Mouse (Mus musculus) gastrocnemius, postnatal 36 days (tissue): Measurements from ENCODE around the gene Qrich1. TPM values are rescaled to one million over a fixed set of nuclear protein-coding genes. Genes with fewer than 3 reads are reported as not detected.
A peak's percentile ranks its signal among the peaks of the same experiment; 100 is the strongest.

Source experiments
- DNase-seq, 2 experiments: peaks; one replicate each; pipeline ENCODE4 v3.0.0; 2022
- intact Hi-C: fragments of 180-260 bp; cut with DNase I; formaldehyde crosslinking; loops from one replicate; pipeline ENCODE4 v1.15.1; 2025
- long read RNA-seq, 2 experiments: library from polyadenylated mRNA; stranded (forward); transcript quantifications; one replicate each; pipeline ENCODE4 v2.0.0; 2021
- total RNA-seq, 2 experiments: library from RNA; stranded (reverse); gene quantifications; 2 replicates each; pipeline ENCODE4 v1.2.3; 2021

Gene Qrich1
- 10 to 100 TPM; 49.3 to 51.9 TPM for total RNA-seq
- long read RNA-seq, experiment 1, partial matches to known transcripts, result 3 of 13 reads
- long read RNA-seq, experiment 1, other reads (novel, unspliced or antisense), result 9 of 13 reads
- long read RNA-seq, experiment 2, partial matches to known transcripts, result 4 of 21 reads
- long read RNA-seq, experiment 2, other reads (novel, unspliced or antisense), result 17 of 21 reads

DNA sequence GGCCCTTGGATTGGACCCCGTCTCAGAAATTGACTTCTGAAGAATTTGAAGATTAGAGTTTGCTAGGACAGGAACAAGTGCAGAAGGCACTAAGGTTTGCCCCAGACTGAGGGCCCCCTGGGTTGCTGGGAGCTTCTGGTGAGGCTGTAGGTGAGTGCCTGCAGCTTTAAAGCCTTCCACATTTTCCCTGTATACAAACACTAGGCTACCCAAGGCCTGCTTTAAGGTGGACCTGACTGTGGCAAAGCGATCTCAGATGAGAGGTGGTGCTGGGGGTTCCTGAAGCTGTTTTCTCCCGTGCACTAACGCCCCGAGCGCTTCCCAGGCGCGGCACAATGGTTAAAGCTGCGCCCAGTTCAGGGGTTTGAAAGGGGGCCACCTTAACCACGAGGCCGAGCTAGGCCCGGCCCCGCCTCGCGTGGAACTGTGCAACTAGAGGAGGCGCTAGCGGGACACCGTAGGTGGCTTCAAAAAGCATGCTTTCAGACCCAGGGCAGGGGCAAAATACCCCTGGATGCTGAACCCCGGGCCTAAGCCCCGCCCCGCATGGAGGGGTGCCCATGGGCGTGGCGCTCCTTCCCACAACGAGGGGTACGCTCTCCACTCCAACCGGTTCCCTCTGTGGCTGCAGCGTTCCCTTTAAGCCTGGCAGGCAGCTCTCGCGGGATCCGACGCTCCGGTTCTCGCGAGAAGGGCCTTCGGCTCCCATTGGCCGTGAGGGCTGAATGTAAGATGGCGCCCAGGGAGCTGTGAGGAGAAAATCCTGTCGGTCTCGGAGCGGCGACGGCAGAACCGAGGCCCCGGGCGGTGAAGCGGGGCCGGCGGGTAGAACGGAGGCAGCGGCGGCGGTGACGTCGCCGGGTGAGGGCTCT is at the start of gene Qrich1:
Gene Qrich1, plus strand, starts transcription at position 427 of the 872 bp plus-strand sequence.
- intact Hi-C loops, result loop anchor here (5.0 kb wide), 1 partner anchor 51 kb away; the partner anchor contains the start of genes Dalrd3 and Ndufaf3
- peak; percentile 93 to 95 for DNase-seq

- no peak for DNase-seq
- intact Hi-C loops, result no loop called here
Observed at GRCm38 (mm10) chr9:108469430-108469829, 47.2 kb upstream of the Qrich1 start.

DNA sequence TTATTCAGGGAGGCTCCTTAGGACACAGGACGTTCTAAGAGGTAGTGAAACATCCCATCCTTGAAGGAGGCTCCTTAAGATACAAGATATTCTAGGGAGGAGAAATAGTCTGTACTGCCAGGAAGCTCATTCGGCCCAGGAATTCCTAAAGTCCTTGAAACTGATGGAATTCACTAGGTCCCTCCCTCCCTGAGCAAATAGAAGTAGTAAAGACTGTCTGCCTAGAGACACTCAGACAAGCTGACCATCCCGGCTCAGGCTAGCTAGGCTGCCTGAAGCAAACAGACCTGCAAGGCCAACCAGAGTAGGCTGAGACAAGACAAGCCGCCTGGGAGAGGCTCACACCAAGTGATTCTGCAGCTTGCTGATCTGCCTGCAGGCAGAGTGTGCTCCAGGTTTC is 46.8 kb upstream of the Qrich1 start:
- no peak for DNase-seq
- intact Hi-C loops, result no loop called here

DNA sequence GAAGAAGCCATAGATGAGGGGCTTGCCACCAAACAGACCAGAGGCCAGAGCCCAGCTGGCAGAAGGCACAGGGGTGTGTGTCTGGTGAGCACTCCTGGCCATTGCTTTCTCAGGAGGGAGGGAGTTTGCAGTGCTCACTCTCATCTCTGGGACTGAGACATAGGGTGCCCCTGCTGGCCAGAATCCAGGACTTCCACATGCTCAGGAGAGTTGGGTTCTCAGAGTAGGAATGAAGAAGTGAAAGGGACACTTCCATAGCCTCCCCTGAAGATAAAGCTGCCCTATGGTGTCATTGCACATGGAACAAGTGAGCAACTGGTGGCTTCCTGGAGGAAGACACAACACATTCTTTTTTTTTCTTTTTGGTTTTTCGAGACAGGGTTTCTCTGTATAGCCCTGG is 42.1 kb upstream of the Qrich1 start:
- DNase-seq, result no peak
- intact Hi-C loops, result no loop called here

DNA sequence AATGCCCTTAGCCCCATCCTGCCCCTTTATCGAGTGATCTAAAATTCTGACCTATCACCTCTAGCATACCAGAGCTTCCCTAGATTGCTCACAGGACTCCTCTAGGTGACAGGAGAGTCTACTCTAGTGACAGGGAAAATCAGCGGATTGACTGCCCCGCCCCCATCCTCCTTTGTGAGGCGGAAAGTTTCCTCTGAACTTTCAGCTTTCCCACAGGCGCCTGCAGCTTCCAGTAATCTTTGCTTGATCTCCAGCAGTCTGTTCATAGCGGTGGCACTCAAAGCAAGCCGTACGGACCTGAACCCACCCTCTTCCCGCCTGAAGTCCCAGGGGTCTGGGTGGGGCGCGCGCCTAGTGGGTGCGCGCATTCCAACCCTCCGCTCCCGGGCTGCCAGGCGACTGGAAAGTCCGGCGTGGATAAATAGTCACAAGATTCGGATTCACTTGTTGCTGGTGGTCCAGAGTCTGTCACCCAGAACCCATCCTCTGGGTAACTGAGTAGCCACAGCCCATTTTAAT is 37.9 kb upstream of the Qrich1 start:
- DNase-seq, result peak; percentile 86 to 89
- intact Hi-C loops, result no loop called here

DNA sequence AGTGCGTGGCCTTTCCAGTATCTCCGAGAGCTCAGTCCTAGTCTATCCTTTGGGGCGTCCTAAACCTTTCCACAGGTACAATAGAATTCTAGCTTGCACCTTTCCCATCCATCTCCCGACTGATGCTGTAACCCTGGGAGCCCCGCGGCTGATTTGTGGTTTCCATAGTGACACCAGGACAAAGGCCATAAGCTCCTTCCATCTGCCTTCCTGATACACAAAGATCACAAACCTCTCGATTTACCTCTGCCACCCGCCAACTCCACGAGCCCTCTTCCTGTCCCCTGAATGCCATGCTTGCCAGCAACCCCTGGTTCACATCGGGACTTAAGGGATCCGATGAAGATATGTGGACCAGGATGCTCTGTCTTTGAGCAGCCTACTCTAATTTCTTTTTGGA is 37.4 kb upstream of the Qrich1 start:
- DNase-seq, result no peak
- intact Hi-C loops, result no loop called here

- DNase-seq, result peak in 1 of 2 experiments; percentile 51
- intact Hi-C loops, result no loop called here
Observed at GRCm38 (mm10) chr9:108479721-108480351, 36.8 kb upstream of the Qrich1 start, which contains the start of gene Lamb2. Lamb2 (plus strand) TSS chr9:108479736.

- DNase-seq, result no peak
- intact Hi-C loops, result no loop called here
Observed at GRCm38 (mm10) chr9:108480813-108481519, 35.6 kb upstream of the Qrich1 start.

DNA sequence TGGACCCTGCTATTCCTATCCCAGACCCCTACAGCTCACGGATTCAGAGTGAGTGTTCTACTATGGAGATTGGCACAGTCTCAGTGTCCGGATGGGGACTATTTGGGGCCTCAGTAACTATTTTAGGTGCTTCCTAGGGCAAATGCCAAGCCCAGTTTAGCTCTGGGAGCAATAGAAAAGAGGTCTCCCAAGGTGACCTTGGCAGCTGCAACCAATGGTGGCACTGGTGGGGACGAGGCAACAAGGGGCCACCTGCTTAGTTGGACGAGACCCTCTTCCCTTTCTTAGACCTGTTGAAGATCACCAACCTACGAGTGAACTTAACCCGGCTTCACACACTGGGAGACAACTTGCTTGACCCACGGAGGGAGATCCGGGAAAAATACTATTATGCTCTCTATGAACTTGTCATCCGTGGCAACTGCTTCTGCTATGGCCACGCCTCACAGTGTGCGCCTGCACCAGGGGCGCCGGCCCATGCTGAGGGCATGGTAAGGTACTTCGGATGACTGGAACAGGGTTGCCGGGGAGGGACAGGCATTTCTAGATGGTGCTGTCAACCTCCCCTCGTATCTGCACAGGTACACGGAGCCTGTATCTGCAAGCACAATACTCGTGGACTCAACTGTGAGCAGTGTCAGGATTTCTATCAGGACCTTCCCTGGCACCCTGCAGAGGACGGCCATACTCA is 34.9 kb upstream of the Qrich1 start:
- intact Hi-C loops, result no loop called here
- DNase-seq, result no peak

DNA sequence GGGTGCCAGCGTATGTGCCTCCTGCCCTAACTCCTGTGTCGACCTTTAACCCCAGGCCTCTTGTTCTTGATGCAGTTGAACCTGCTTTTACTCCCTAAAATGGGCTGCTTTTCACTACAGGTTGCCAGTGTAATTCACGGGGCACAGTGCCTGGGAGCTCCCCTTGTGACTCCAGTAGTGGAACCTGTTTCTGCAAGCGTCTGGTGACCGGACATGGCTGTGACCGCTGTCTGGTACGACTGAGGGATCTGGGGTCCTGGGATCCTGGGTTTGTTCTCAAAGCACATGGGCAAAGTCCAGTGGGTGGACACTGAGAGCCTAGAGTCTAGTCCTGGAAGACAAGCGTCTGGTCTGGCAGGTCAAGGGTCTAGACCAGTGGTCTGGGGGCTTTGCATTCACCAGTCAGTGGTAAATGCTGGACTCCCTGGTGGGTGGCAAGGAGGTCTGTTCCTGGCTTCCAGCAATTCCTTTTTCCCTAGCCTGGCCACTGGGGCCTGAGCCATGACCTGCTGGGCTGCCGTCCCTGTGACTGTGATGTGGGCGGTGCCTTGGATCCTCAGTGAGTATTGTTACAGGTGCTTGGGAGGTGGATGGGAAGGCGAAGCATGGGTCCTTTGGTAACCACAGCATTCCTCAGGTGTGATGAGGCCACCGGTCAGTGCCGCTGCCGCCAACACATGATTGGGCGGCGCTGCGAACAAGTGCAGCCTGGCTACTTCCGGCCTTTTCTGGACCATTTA is 33.4 kb upstream of the Qrich1 start:
- intact Hi-C loops, result no loop called here
- no peak for DNase-seq

DNA sequence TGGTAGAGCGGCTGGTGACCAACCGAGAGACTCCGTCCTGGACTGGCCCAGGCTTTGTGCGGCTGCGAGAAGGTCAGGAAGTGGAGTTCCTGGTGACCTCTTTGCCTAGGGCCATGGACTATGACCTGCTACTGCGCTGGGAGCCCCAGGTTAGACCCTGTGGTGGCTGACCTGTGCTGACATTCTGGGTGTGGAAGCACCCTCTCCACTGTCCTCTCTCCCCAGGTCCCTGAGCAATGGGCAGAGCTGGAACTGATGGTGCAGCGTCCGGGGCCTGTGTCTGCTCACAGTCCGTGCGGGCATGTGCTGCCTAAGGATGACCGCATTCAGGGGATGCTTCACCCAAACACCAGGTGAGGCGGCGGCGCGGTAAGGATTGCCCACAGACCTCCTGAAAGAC is 32.6 kb upstream of the Qrich1 start:
- no peak for DNase-seq
- intact Hi-C loops, result no loop called here

DNA sequence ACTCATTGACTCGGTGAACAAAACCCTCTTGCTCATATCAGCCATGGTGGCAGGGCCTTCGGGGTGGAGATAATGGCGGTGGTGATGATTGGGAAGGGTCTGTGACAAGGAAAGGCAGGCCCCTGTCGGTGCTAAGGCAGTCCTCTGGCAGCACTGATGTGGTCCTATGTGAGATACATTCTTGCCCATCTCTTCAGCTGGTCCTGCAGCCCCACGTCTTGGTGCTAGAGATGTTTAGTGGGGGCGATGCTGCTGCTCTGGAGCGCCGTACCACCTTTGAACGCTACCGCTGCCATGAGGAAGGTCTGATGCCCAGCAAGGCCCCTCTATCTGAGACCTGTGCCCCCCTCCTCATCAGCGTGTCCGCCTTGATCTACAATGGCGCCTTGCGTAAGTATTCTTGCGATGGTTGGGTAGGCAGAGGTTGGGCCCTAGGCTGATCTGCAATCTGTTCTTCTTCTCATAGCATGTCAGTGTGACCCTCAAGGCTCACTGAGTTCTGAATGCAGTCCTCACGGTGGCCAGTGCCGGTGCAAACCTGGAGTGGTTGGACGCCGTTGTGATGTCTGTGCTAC is 31.2 kb upstream of the Qrich1 start:
- intact Hi-C loops, result no loop called here
- DNase-seq, result no peak

- no peak for DNase-seq
- intact Hi-C loops, result no loop called here
Observed at GRCm38 (mm10) chr9:108486973-108487530, 29.6 kb upstream of the Qrich1 start.

DNA sequence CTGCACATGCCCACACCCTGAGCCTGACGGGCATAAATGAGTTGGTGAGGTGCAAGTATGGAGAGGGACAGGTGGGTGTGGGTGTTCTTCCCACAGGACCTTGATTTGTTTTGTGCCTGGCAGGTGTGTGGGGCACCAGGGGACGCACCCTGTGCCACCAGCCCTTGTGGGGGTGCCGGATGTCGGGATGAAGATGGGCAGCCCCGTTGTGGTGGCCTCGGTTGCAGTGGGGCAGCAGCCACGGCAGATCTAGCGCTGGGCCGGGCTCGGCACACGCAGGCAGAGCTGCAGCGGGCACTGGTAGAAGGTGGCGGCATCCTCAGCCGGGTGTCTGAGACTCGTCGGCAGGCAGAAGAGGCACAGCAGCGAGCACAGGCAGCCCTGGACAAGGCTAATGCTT is 28.2 kb upstream of the Qrich1 start:
- no peak for DNase-seq
- intact Hi-C loops, result no loop called here

- no peak for DNase-seq
- intact Hi-C loops, result no loop called here
Observed at GRCm38 (mm10) chr9:108489215-108489614, 27.4 kb upstream of the Qrich1 start.

- no peak for DNase-seq
- intact Hi-C loops, result no loop called here
Observed at GRCm38 (mm10) chr9:108489702-108490558, 26.7 kb upstream of the Qrich1 start.

- peak; percentile 92 to 95 for DNase-seq
- intact Hi-C loops, result no loop called here
Observed at GRCm38 (mm10) chr9:108490559-108491285, 25.9 kb upstream of the Qrich1 start, which contains the start of gene Usp19. Usp19 (plus strand) TSS chr9:108490602.
